Mouse (Mus musculus): ENCODE measurements around the gene Retn.

GRCm38 (mm10) chr8:3609816-3610150 lies 45.8 kb upstream of the Retn start:
- TF ChIP-seq CTCF (IDR thresholded peaks at IDR 0.05; ENCODE audit: borderline replicate concordance, insufficient read depth, low read depth, low read length) (no peak), POLR2A (IDR thresholded peaks at IDR 0.05; ENCODE audit: borderline replicate concordance, insufficient read depth, low read length) (no peak)
